Mouse (Mus musculus) T-cell, adult 2 months (primary cell): ENCODE measurements around the gene Hmgb2.

Experiments used
- DNase-seq: peaks from one replicate; pipeline ENCODE4 v3.0.0; 2022; ENCODE audit warnings: low spot score

Gene Hmgb2

GRCm38 (mm10) chr8:57560926-57561325, 49.2 kb downstream of the Hmgb2 start:
- no peak for DNase-seq

GRCm38 (mm10) chr8:57562741-57563140, 51.0 kb downstream of the Hmgb2 start:
- DNase-seq, result no peak

- DNase-seq, result no peak
Measured at GRCm38 (mm10) chr8:57563726-57564125, 52.0 kb downstream of the Hmgb2 start.

GRCm38 (mm10) chr8:57565039-57565438, 53.3 kb downstream of the Hmgb2 start:
- no peak for DNase-seq
